Mouse (Mus musculus) E14TG2a.4 (cell line): ENCODE measurements around the gene Crtac1.

Experiments
- CTCF ChIP-seq: conservative IDR thresholded peaks from 2 replicates; pipeline ENCODE4 v1.5.1; 2014; ENCODE audit warnings: low read length
- NANOG ChIP-seq: IDR thresholded peaks from 2 replicates; pipeline ENCODE4 v1.6.1; 2014; ENCODE audit warnings: borderline replicate concordance, low read length, mixed read lengths
- POU5F1 ChIP-seq: IDR thresholded peaks from 2 replicates; pipeline ENCODE4 v1.6.1; 2014; ENCODE audit warnings: low read length, borderline replicate concordance

GRCm38 (mm10) chr19:42356854-42357253 lies 74.7 kb downstream of the Crtac1 start:
- TF ChIP-seq CTCF (no peak), NANOG (no peak), POU5F1 (no peak)
